Mouse (Mus musculus): Measurements from ENCODE around the gene S100a16.

The S100a16 gene

GRCm38 (mm10) chr3:90525421-90525820 is 11.6 kb upstream of the S100a16 start:
- peak; percentile 49 for DNase-seq (ENCODE audit: low read depth)

GRCm38 (mm10) chr3:90526076-90526475 is 11.0 kb upstream of the S100a16 start:
- no peak for DNase-seq (ENCODE audit: low read depth)

DNA sequence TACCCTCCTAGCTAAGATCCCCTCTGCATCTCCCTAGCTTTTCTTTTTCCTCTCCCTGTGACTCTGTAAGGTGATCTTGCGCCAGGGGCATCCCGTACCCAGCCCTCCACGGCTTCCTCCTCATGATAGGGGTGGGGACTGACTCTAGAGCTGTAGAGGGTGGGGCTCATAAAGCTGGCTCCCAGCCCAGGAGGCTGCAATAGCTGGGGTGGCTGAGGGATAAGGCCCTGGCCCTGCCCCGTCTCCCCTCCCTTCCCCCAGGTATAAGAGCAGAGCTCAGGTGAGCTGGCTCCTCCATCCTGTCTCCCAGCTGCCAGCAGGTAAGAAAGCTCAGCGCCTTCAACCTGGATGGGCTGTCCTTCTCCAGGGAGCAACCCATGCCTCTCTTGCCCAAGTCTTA is 10.5 kb upstream of the S100a16 start, which contains the start of gene S100a14:
S100a14 (plus strand) TSS at position 277 of the 400 bp plus-strand sequence.
- no peak for DNase-seq (ENCODE audit: low read depth)

DNA sequence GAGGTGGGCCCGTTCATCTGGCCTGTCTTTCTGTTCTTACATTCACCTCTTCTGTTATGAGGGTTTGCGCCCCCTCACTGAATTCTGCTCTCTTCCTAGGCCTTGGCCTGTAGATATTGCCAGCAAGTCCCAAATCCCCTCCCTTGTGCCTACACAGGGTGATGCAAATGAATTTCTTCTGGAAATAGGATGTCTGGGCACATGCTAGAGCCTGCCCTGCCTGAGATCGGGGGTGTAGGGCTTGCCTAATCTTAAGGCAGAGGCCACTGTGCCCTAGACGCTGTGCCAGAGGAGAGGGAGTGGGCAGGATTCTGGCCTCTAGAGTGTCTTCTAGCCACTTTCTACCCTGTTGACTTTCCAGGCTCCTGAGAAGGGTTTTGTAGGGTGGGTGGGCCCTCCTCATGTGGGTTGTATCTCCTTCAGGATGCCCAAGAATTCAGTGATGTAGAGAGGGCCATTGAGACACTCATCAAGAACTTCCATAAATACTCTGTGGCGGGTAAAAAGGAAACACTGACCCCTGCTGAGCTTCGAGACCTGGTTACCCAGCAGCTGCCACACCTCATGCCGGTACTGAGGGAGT is 9.7 kb upstream of the S100a16 start:
- DNase-seq (ENCODE audit: low read depth), result no peak

DNA sequence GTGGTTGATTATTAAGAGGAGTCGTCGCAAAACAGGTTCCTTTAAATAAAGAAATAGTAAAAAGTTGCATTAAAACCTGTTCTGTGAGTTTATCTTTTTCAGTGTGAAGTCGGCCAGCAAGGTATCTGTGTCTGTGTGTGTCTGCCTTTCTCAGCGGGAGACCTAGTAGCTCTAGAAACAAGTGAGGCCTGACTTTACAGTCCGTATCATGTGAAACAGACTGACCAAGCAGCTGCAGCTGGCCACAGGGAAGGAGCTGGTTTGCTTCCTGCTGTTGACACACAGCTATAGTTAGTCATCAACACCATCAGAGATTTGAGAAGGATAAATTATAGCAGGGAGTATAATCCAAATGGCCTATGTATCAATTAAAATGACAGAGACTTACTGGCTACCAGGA is 5.3 kb upstream of the S100a16 start:
- DNase-seq (ENCODE audit: low read depth), result no peak

DNA sequence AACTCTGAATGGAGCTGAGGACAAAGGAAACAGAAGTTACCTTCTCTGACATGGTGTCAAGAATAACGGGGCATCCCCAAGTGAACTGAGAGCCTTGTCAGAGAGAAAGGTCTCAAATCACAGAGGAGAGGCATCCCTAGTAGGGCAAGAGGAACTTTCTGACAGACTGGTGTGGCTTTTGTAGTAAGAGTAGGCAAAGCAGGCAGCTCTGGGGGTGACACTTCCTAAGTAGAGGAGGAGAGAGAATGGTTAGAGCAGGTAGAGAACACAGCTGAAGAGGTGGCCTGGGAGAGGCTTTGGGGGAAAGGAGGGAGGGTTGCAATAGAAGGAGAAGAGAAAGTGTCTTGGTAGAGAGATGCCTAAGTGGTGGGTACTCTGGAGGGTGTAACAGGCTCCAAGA is 1.6 kb upstream of the S100a16 start:
- DNase-seq (ENCODE audit: low read depth), result no peak

DNA sequence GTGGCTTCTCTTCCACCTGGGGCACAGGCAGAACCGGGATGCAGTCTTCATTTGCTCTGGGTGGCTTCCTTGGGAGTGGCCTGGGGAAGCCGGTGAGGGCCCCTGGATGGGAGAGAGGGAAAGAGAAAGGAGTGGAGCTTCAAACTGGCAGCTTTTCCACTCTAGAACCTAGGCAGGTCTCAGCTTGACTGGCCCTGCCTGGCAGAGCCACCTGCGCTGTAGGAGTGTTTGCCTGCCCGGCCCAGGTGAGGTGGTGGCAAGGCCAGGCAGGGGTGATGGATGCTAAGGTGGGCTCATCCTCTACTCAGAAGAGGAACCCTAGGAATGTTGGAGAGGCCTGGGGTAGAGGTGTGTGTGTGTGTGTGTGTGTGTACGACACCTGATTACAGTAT is 847 bp downstream of the S100a16 start:
- no peak for DNase-seq (ENCODE audit: low read depth)

DNA sequence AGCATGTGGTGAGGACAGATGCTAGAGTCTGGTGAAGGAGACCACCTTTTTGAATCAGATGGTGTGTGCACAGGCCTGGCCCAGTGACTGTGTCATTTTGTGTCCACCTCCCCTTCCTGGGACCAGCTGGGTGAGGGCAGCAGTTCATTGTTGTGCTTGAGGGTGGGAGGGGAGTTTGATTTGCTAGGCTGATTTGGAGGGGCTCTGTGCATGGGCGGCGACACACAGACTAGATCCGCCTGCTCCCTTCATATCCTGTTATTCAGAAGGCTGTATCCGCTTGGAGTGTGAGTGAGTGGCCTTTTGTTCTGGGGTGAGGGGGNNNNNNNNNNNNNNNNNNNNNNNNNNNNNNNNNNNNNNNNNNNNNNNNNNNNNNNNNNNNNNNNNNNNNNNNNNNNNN is 3.9 kb downstream of the S100a16 start:
- DNase-seq (ENCODE audit: low read depth), result no peak

DNA sequence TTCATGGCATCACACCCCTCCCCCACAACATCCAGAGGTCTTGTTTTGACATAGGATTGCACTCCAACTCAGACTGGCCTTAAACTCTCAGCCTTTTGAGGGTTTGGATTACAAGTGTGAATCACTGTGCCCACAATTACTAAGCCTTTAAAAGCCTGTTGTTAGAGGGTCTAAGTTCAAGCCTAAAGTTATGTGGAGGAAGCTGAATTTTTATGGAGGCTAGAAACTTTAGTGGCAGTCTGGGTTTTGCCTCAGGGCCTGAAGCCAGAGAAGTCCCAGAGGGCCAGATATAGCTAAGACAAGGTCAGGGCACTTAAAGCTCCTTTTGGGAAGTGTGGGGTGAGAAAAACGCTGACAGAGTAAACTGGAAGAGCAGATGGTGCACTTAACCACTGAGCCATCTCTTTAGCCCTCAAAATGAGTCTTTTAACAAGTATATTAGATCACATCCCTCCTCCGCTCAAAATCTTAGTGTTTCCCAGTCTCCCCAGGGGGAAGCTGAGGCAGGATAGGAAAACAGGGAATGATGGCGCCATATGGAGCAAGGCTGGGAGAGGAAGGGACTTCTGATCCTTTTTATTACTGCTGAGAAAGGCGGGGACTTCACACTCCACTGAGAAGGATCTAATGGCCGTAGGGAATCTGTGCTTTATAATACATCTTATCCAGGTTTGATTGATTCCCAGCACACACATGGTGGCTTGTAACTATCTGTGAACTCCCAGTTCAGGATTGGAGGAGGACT is 12.8 kb downstream of the S100a16 start:
- DNase-seq (ENCODE audit: low read depth), result no peak

- no peak for DNase-seq (ENCODE audit: low read depth)
Measured at GRCm38 (mm10) chr3:90550421-90550790, 13.4 kb downstream of the S100a16 start.

DNA sequence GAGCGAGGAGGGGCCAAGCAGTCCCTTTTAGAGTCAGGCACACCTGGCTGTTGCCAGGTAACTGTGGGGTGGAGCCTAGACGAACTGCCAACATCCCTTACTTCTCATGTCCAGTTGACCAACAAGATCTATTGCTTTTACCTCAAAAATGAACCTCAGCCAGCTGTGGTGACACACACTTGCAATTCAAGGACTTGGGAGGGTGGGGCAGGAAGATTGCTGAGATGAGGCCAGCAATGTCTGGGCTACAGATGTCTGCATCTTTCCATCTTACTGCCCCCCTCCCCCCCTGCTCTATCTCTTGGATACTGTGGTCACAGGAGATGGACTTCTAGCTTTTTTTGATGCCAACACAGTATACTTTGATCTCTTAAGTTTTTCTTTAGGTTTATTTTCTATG is 15.2 kb downstream of the S100a16 start:
- no peak for DNase-seq (ENCODE audit: low read depth)

- DNase-seq (ENCODE audit: low read depth), result no peak
Measured at GRCm38 (mm10) chr3:90555954-90556353, 18.9 kb downstream of the S100a16 start.

DNA sequence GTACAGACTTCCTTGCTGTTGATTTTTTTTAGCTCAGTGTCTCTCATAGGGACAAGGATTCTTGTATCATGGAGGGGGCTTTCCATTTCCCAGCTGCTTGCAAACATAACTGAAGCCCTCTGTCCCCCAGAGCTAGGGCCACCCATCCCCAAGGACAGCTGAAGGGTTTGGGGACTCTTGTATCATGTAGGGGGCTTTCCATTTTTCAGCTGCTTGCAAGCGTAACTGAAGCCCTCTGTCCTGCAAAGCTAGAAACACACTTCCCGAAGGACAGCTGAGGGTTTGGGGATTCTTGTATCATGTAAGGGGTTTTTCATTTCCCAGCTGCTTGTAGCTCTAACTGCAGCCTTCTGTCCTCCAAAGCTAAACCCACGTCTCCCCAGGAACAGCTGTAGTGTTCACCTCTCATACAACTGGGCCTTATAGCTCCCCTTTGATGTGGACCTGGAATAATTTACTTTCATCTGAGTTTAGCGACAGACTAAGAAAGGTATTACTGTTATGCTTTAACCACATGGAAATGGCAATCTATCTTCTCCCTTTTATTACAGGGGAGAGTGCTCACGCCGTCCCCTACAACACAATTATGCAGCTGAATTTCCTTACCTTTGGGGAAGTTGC is 23.1 kb downstream of the S100a16 start, which contains the start of gene S100a3:
S100a3 (plus strand) TSS at position 571 of the 621 bp plus-strand sequence.
- no peak for DNase-seq (ENCODE audit: low read depth)

DNA sequence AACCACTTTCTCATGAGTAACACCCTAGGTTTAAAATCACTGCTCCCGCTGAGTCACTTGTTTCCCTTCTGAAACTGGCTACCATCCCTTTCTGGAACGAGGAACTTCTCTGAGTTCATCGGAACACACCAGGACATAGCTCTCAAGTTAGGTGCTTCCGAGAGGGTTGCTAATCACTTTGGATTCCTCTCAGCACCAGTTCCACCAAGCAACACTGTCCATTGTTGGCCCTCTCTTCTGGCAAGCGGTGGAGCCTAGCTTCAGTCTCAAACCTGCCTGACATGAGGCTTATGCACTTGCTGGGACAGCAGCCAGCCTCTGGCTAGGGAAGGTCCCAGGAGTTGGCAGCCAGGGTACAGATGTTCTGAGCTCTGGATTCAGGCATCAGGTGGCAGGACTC is 37.6 kb downstream of the S100a16 start:
- no peak for DNase-seq (ENCODE audit: low read depth)

DNA sequence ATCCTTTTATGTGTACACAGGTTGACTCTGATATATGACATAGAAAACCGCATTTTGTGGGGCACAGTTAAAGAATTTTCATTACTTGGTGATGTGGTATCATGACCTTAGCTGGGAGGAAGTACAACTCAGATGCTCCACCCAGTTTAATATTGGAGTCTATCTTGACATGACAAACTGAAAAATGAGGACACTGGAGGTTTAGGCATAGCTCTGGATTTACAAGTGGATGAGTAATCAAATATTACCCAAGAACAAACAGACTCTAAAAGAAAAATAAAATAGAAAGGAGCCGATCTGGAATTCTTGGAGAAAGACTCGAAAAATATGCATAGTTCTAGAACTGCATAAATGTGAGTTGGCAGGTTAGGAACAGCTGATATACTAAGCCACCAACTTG is 38.3 kb downstream of the S100a16 start:
- DNase-seq (ENCODE audit: low read depth), result no peak

- DNase-seq (ENCODE audit: low read depth), result no peak
Measured at GRCm38 (mm10) chr3:90576351-90577001, 39.4 kb downstream of the S100a16 start.

GRCm38 (mm10) chr3:90579433-90579832 is 42.4 kb downstream of the S100a16 start:
- no peak for DNase-seq (ENCODE audit: low read depth)

- DNase-seq (ENCODE audit: low read depth), result no peak
Measured at GRCm38 (mm10) chr3:90581141-90581540, 44.1 kb downstream of the S100a16 start.

DNA sequence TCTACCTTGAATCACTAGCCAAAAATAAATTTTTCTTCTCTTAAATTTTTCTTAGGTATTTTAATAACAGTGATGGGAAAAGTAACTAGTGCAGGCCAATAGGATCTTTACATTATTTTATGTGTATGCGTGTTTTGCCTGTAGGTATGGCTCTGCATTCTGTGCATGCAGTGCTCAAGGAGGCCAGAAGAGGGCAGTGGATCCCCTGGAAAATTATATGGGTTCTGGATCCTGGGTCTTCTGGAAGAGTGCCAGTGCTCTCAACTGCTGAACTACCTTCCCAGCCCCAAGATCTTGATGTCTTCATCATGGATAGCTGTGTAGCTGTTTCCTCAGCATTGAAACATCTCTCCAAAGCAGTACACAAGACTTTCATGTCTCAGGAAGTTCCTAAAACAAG is 45.1 kb downstream of the S100a16 start:
- no peak for DNase-seq (ENCODE audit: low read depth)

- DNase-seq (ENCODE audit: low read depth), result no peak
Measured at GRCm38 (mm10) chr3:90582556-90582955, 45.5 kb downstream of the S100a16 start.

GRCm38 (mm10) chr3:90583893-90584292 is 46.8 kb downstream of the S100a16 start:
- no peak for DNase-seq (ENCODE audit: low read depth)

- DNase-seq (ENCODE audit: low read depth), result peak; percentile 82
Measured at GRCm38 (mm10) chr3:90585595-90585994, 48.5 kb downstream of the S100a16 start.

Measured in naive thymus-derived CD4-positive, alpha-beta T cell, adult 2 months (primary cell).